Mouse (Mus musculus) urinary bladder, postnatal 36 days (tissue): ENCODE data around the gene Rbpjl.

ENCODE experiments used
- DNase-seq, 2 experiments: peaks; one replicate each; pipeline ENCODE4 v3.0.0; 2022; ENCODE audit warnings: low spot score in 2 of 2, mixed read lengths in 1 of 2

Rbpjl gene

DNA sequence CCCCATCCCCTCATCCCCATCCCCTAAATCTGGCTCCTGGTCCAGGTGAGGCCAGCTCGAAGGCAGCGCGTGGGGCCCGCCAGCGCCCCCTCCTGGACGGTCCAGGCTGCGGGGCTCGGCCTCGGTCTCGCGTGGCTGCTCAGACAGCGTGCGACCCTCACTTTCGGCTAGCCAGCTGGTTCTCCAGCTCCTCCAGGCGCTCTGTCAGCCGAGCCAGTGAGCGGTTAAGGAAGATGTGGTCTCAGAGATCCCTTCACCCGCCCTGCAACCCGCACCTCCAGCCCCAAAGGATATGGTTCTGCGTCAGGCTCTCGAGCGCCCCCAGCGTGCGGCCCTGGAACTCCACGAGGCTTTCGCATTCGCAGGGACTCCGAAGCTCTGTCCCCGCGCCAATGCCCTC lies 13.4 kb upstream of the Rbpjl start:
- peak; percentile 70 to 78 for DNase-seq

GRCm38 (mm10) chr2:164393126-164393525 lies 9.8 kb upstream of the Rbpjl start:
- no peak for DNase-seq

GRCm38 (mm10) chr2:164396076-164396475 lies 6.9 kb upstream of the Rbpjl start:
- DNase-seq: no peak

DNA sequence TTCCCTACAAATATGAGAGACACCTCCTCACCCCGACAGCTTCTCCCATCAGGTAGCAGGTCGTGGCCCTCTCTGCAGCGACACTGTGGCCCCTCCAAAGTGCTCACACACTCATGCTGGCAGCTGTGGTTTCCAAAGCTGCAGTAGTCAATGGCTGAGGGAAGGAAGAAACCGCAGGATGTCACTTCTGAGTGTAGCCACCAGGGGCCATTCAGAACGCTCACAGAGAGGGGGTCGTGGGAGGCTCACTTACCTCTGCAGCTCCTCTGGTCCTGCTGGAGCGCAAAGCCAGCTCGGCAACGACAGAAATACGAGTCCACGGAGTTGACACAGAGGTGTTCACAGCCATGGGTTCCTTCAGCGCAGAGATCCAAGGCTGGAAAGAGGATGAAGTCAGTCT lies 6.0 kb upstream of the Rbpjl start:
- no peak for DNase-seq

GRCm38 (mm10) chr2:164403396-164404081 lies 598 bp downstream of the Rbpjl start:
- no peak for DNase-seq

DNA sequence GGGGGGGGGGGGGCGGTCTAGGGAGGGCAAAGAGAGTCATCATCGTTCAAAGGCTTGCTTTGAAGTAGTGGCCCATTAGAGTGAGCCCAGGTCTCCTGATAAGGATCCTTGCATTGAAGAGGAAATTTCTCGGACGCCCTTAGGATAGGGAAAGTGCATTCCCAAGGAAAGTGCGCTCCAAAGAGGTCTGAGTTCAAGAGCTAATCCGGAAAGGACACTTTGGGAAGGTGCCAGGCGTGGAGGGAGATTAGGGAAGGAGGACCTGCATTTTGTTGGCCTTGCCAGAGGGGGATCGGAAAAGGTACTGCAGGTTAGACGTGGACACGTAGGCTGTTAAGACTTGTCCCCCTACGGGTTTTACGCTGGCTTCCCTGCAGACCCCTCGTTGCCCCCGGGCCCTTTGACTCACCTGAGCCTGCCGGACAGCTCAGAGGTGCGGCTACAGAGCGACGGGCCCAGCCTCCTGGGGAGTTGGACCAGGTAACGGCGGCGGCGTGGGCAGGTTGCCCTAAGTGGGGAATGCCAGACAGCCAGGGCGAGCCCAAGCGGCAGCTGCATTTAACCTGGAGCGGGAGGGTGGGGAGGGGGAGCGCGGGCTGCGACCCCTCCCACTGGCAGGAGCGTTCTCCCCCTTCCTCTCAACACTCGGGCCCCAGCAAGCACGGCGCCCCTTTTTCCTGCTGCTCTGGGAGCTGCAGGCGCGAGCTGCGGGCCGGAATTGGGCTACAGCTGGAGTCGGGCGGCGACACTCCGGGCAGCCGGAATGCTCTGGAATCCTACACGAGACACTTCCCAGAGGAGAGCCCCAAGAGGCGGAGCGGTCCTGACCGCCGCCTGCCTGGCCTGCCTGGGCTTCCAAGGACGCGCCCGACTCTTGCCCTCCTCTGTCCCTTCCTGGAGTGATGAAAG lies 1.4 kb downstream of the Rbpjl start:
- DNase-seq: peak in 1 of 2 experiments; percentile 45

DNA sequence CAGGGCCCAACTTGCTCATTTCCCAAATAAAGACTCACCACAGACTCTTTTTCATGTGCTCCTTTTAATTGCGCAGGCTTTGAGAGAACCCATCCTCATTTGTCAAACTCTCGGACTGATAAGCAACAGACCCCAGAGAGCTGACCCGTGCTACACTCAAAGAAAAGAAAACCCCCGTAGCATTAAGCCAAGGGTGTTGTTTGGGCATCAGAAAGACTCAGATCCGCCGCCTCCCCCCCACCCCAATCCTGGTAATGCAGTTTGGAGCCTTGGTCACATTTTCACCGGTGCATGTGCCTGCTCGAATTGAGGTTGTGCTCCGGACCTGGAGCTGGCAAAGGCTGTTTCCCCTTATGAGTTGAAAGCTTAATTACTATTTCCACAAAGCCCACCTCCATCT lies 2.1 kb downstream of the Rbpjl start, which contains the start of gene Matn4:
Matn4 (minus strand) TSS at position 101 of the 400 bp plus-strand sequence.
- DNase-seq: no peak

- DNase-seq: no peak
These were observed 2.6 kb downstream of the Rbpjl start for GRCm38 (mm10) chr2:164405519-164405918.

- DNase-seq: peak in 1 of 2 experiments; percentile 68
These were observed 4.8 kb downstream of the Rbpjl start for GRCm38 (mm10) chr2:164407708-164408107.

- no peak for DNase-seq
These were observed 11.2 kb downstream of the Rbpjl start for GRCm38 (mm10) chr2:164414167-164414566.

DNA sequence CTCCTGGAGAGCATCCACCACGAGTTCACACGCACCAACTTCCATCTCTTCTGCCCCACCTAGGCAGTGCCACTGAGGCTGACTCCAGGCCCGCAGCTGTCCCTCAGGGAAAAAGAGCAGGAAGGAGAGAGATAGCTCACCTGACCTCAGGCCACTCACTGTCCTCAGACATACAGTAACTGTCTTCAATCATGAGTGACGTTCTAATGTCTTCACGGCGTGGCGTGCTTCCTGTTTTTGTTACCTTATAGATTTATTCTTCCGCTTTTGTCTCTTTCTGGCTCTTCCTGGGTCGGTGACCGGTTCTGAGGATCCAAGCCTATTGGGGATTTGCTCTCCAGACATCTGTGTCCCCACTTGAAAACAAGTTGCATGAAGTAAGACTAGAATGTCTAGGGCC lies 11.6 kb downstream of the Rbpjl start:
- DNase-seq: no peak

- DNase-seq: no peak
These were observed 14.3 kb downstream of the Rbpjl start for GRCm38 (mm10) chr2:164417198-164417597.

- no peak for DNase-seq
These were observed 15.5 kb downstream of the Rbpjl start for GRCm38 (mm10) chr2:164418308-164418875.

- DNase-seq: no peak
These were observed 16.5 kb downstream of the Rbpjl start for GRCm38 (mm10) chr2:164419489-164419888.

GRCm38 (mm10) chr2:164421306-164421705 lies 18.4 kb downstream of the Rbpjl start:
- DNase-seq: no peak

GRCm38 (mm10) chr2:164421979-164422378 lies 19.0 kb downstream of the Rbpjl start:
- no peak for DNase-seq

DNA sequence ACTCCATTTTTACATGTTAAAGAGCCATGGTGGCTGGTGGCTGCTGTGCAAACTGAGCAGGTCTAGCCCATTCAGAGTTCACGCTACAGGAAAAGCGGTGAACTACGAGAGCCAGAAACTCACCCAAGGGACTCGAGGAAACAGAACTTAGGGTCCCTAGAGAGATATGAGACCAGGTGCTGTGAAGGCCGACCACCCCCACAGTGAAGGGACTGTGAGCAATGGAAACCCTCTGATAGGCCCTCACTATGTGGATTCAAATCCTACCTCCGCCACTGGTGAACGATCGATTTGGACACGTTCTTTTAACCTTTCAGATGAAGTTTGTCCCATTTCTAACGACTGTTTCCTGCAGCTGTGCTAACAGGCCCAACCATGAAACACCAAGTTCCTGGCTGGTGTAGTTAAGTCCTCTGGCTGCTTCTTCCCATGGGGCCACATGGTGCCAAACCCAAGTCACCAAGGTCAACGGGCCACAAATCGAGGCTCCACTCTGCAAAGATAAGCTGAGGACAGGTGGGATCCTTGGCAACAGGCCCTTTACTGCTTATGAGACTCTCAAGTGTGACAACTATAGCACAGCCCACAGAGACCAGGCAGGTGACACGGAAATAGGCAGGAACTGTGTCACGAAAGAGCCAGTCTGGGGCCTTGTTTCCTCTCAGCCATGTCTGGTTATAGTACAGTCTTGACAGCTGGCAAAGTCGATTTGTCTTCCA lies 19.9 kb downstream of the Rbpjl start:
- DNase-seq: no peak

DNA sequence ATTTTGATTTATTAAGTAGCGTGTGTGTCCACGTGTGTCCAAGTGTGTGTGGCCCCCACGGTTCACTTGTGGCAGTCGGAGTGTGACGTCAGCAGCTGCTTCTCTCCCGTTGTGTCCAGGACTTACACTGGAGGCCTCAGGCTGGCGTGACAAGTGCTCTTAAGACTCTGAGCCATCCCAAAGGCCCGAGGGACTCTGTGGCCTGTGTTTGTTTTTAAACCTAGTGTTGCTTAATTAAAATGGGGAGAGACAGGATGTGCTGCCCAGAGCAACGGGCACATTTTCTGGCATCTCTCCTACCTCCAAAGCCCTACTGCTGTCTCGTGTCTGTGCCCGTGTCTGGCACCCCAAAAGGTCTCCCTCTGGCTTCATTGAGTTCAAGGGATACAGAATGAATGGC lies 20.5 kb downstream of the Rbpjl start:
- DNase-seq: peak in 1 of 2 experiments; percentile 52

- DNase-seq: no peak
These were observed 21.5 kb downstream of the Rbpjl start for GRCm38 (mm10) chr2:164424406-164424805.

DNA sequence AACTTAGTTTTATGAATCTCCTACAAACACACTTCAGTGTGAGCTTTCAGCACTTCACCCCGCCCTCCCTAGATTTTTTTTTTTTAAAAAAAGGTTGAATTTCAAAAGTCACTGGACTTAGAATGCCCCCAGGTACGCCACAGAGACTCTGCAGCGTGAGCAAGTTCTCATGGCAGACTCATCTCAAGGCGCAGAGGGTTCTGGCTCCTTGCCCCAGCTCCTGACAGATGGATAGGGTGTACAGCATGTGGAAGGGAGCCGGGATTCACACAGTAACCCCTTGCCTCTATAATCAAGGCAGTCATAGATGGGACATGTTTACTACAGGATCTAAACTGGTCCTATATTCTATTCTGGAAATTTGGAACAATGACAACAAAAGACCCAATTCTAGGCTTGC lies 22.5 kb downstream of the Rbpjl start:
- no peak for DNase-seq

GRCm38 (mm10) chr2:164426121-164426520 lies 23.2 kb downstream of the Rbpjl start:
- no peak for DNase-seq

- no peak for DNase-seq
These were observed 24.0 kb downstream of the Rbpjl start for GRCm38 (mm10) chr2:164426952-164427351.
